Mouse (Mus musculus) ES-Bruce4 (cell line): ENCODE results near the gene Uap1l1.
A peak's percentile ranks its signal among the peaks of the same experiment; 100 is the strongest.

Source experiments
- CTCF ChIP-seq: IDR thresholded peaks from one replicate; pipeline ENCODE4 v1.8.1; 2011; ENCODE audit warnings: low read depth, low read length
- EP300 ChIP-seq: IDR thresholded peaks from 2 replicates; pipeline ENCODE4 v1.6.1; 2011; ENCODE audit warnings: low read depth, low read length; ENCODE audit not compliant: insufficient read depth
- POLR2A ChIP-seq: IDR thresholded peaks from one replicate; pipeline ENCODE4 v1.8.1; 2011; ENCODE audit warnings: low read length; ENCODE audit not compliant: insufficient read depth

DNA sequence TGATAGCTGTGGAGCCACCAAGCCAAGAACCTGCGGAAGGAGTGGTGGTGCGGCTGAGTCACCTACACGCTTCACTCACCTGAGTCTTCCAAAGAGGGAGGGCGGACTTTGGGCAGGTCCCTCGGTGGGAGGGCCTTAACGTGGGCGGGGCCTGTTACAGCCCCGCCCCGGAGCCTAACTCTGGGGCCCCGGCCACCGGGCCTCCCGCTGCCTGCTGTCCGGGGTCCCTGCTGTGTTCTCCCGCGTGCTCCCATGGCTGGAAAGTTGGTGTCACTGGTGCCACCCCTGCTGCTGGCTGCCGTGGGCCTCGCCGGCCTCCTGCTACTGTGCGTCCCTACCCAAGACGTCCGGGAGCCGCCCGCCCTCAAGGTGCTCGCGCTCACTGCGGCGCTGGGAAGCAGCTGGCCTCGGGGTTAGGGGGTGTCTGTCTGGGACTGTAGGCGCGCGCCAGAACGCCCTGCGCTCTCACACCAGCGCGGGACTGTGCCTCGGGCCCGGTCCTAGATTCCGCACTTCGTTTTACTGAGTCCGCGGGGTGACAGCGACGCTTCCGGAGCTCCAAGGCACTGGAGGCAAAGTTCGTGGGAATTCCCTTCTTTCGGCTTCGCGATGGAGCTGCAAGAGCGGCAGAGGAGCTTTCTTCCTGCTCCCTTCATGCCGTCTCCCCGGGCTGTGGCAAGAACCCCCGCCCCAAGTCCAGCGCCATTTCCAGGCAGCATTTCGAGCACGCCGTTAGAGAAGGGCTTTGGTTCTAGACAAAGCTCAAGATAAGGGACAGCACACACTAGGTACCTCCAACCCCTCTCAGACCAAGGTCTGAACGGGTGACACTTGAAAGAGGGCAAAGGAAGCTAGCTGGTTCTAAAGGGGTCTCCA, 30.5 kb upstream of the Uap1l1 start, which contains the start of gene Entpd2:
- TF ChIP-seq POLR2A = peak; percentile 41
- no peak for TF ChIP-seq CTCF
- no peak for TF ChIP-seq EP300
